Mouse (Mus musculus): ENCODE results near the gene Qprt. TPM values are rescaled to one million over a fixed set of nuclear protein-coding genes. Genes with fewer than 3 reads are reported as not detected.

Gene Qprt
- polyA plus RNA-seq, 1 experiment from 2014 or later: 2.4 TPM

- H3K36me3 ChIP-seq (ENCODE audit: control insufficient read depth, insufficient read depth, low read length): no peaks in the 10 kb centered on the region
- WGBS: 92% methylated on average over 6 of the region's 6 CpGs
- no peaks in the 10 kb centered on the region for H3K9me3 ChIP-seq (ENCODE audit: control insufficient read depth, low read length)
- no peaks in the 10 kb centered on the region for H3K27me3 ChIP-seq (ENCODE audit: control insufficient read depth, insufficient read depth, low read length)
- peaks cover 8 to 9% of the 10 kb centered on the region in 2 experiments; a peak in 2 of 4 replicates for H3K4me1 ChIP-seq (ENCODE audit: control insufficient read depth in 2 of 2, insufficient read depth in 2 of 2, low read length in 2 of 2)
- no peak overlapping the region for H3K4me3 ChIP-seq (ENCODE audit: control insufficient read depth in 1 of 2, insufficient read depth in 1 of 2, low read depth in 1 of 2, low read length in 2 of 2)
- ATAC-seq (ENCODE audit: insufficient number of reproducible peaks, insufficient read depth, low FRiP score, low read depth): no peak
- H3K9ac ChIP-seq (ENCODE audit: low read length): no peak overlapping the region
- H3K27ac ChIP-seq (replicated peaks in 1 of 2; ENCODE audit: control insufficient read depth in 1 of 2, insufficient read depth in 1 of 2, low read depth in 2 of 2, low read length in 2 of 2): no peak overlapping the region
- H3K4me2 ChIP-seq (ENCODE audit: low read length): no peak overlapping the region
Measured at GRCm38 (mm10) chr7:127152464-127152863, 30.4 kb upstream of the Qprt start.

GRCm38 (mm10) chr7:127147901-127148300 lies 25.9 kb upstream of the Qprt start:
- WGBS: 36% methylated on average over 3 of the region's 3 CpGs
- H3K9ac ChIP-seq (ENCODE audit: low read length): no peak overlapping the region
- peak overlapping the region; percentile 9 to 44; a peak in 1 of 4 replicates for H3K27ac ChIP-seq (replicated peaks in 1 of 2; ENCODE audit: control insufficient read depth in 1 of 2, insufficient read depth in 1 of 2, low read depth in 2 of 2, low read length in 2 of 2)
- no peak overlapping the region for H3K4me3 ChIP-seq (ENCODE audit: control insufficient read depth in 1 of 2, insufficient read depth in 1 of 2, low read depth in 1 of 2, low read length in 2 of 2)
- no peaks in the 10 kb centered on the region for H3K27me3 ChIP-seq (ENCODE audit: control insufficient read depth, insufficient read depth, low read length)
- no peaks in the 10 kb centered on the region for H3K36me3 ChIP-seq (ENCODE audit: control insufficient read depth, insufficient read depth, low read length)
- H3K9me3 ChIP-seq (ENCODE audit: control insufficient read depth, low read length): no peaks in the 10 kb centered on the region
- H3K4me1 ChIP-seq (ENCODE audit: control insufficient read depth in 2 of 2, insufficient read depth in 2 of 2, low read length in 2 of 2): peaks cover 8 to 10% of the 10 kb centered on the region in 2 experiments; a peak in 2 of 4 replicates
- no peak for ATAC-seq (ENCODE audit: insufficient number of reproducible peaks, insufficient read depth, low FRiP score, low read depth)
- H3K4me2 ChIP-seq (ENCODE audit: low read length): no peak overlapping the region

GRCm38 (mm10) chr7:127146267-127146603 lies 24.2 kb upstream of the Qprt start:
- Histone ChIP-seq H3K9me3 (ENCODE audit: control insufficient read depth, low read length) (no peaks in the 10 kb centered on the region), H3K4me1 (ENCODE audit: control insufficient read depth in 2 of 2, insufficient read depth in 2 of 2, low read length in 2 of 2) (peaks cover 8 to 10% of the 10 kb centered on the region in 2 experiments; a peak in 2 of 4 replicates), H3K27ac (replicated peaks in 1 of 2; ENCODE audit: control insufficient read depth in 1 of 2, insufficient read depth in 1 of 2, low read depth in 2 of 2, low read length in 2 of 2) (no peak overlapping the region), H3K4me3 (ENCODE audit: control insufficient read depth in 1 of 2, insufficient read depth in 1 of 2, low read depth in 1 of 2, low read length in 2 of 2) (no peak overlapping the region), H3K27me3 (ENCODE audit: control insufficient read depth, insufficient read depth, low read length) (no peaks in the 10 kb centered on the region), H3K4me2 (ENCODE audit: low read length) (no peak overlapping the region), H3K36me3 (ENCODE audit: control insufficient read depth, insufficient read depth, low read length) (no peaks in the 10 kb centered on the region), H3K9ac (ENCODE audit: low read length) (no peak overlapping the region)
- no peak for ATAC-seq (ENCODE audit: insufficient number of reproducible peaks, insufficient read depth, low FRiP score, low read depth)
- WGBS: 76% methylated on average over 2 of the region's 2 CpGs

- H3K27ac ChIP-seq (replicated peaks in 1 of 2; ENCODE audit: control insufficient read depth in 1 of 2, insufficient read depth in 1 of 2, low read depth in 2 of 2, low read length in 2 of 2): no peak overlapping the region
- 51% methylated on average over 9 of the region's 9 CpGs for WGBS
- H3K4me1 ChIP-seq (ENCODE audit: control insufficient read depth in 2 of 2, insufficient read depth in 2 of 2, low read length in 2 of 2): peaks cover 8 to 10% of the 10 kb centered on the region in 2 experiments; a peak in 2 of 4 replicates
Measured at GRCm38 (mm10) chr7:127145387-127146266, 23.6 kb upstream of the Qprt start.

GRCm38 (mm10) chr7:127144412-127144811 lies 22.4 kb upstream of the Qprt start:
- H3K27me3 ChIP-seq (ENCODE audit: control insufficient read depth, insufficient read depth, low read length): no peaks in the 10 kb centered on the region
- WGBS: 65% methylated on average over 7 of the region's 7 CpGs
- no peaks in the 10 kb centered on the region for H3K9me3 ChIP-seq (ENCODE audit: control insufficient read depth, low read length)
- no peak overlapping the region for H3K27ac ChIP-seq (replicated peaks in 1 of 2; ENCODE audit: control insufficient read depth in 1 of 2, insufficient read depth in 1 of 2, low read depth in 2 of 2, low read length in 2 of 2)
- no peak for ATAC-seq (ENCODE audit: insufficient number of reproducible peaks, insufficient read depth, low FRiP score, low read depth)
- no peak overlapping the region for H3K9ac ChIP-seq (ENCODE audit: low read length)
- H3K4me3 ChIP-seq (ENCODE audit: control insufficient read depth in 1 of 2, insufficient read depth in 1 of 2, low read depth in 1 of 2, low read length in 2 of 2): no peak overlapping the region
- no peak overlapping the region for H3K4me2 ChIP-seq (ENCODE audit: low read length)
- H3K36me3 ChIP-seq (ENCODE audit: control insufficient read depth, insufficient read depth, low read length): no peaks in the 10 kb centered on the region
- H3K4me1 ChIP-seq (ENCODE audit: control insufficient read depth in 2 of 2, insufficient read depth in 2 of 2, low read length in 2 of 2): peaks cover 8 to 10% of the 10 kb centered on the region in 2 experiments; a peak in 2 of 4 replicates

More at GRCm38 (mm10) chr7:127145387-127146266, 23.6 kb upstream of the Qprt start:
- ATAC-seq (ENCODE audit: insufficient number of reproducible peaks, insufficient read depth, low FRiP score, low read depth): no peak
- Histone ChIP-seq H3K4me3 (ENCODE audit: control insufficient read depth in 1 of 2, insufficient read depth in 1 of 2, low read depth in 1 of 2, low read length in 2 of 2) (no peak overlapping the region), H3K9ac (ENCODE audit: low read length) (no peak overlapping the region), H3K36me3 (ENCODE audit: control insufficient read depth, insufficient read depth, low read length) (no peaks in the 10 kb centered on the region), H3K9me3 (ENCODE audit: control insufficient read depth, low read length) (no peaks in the 10 kb centered on the region), H3K27me3 (ENCODE audit: control insufficient read depth, insufficient read depth, low read length) (no peaks in the 10 kb centered on the region), H3K4me2 (ENCODE audit: low read length) (no peak overlapping the region)

- H3K9ac ChIP-seq (ENCODE audit: low read length): no peak overlapping the region
- no peaks in the 10 kb centered on the region for H3K27me3 ChIP-seq (ENCODE audit: control insufficient read depth, insufficient read depth, low read length)
- H3K9me3 ChIP-seq (ENCODE audit: control insufficient read depth, low read length): no peaks in the 10 kb centered on the region
- H3K4me1 ChIP-seq (ENCODE audit: control insufficient read depth in 2 of 2, insufficient read depth in 2 of 2, low read length in 2 of 2): peaks cover 2 to 4% of the 10 kb centered on the region in 2 experiments; a peak in 3 of 4 replicates
- no peak overlapping the region for H3K27ac ChIP-seq (replicated peaks in 1 of 2; ENCODE audit: control insufficient read depth in 1 of 2, insufficient read depth in 1 of 2, low read depth in 2 of 2, low read length in 2 of 2)
- 76% methylated on average over 4 of the region's 4 CpGs for whole genome bisulfite sequencing
- no peak overlapping the region for H3K4me2 ChIP-seq (ENCODE audit: low read length)
- H3K36me3 ChIP-seq (ENCODE audit: control insufficient read depth, insufficient read depth, low read length): no peaks in the 10 kb centered on the region
- no peak for ATAC-seq (ENCODE audit: insufficient number of reproducible peaks, insufficient read depth, low FRiP score, low read depth)
- no peak overlapping the region for H3K4me3 ChIP-seq (ENCODE audit: control insufficient read depth in 1 of 2, insufficient read depth in 1 of 2, low read depth in 1 of 2, low read length in 2 of 2)
Measured at GRCm38 (mm10) chr7:127142666-127143065, 20.6 kb upstream of the Qprt start.

GRCm38 (mm10) chr7:127142214-127142613 lies 20.2 kb upstream of the Qprt start:
- no peaks in the 10 kb centered on the region for H3K36me3 ChIP-seq (ENCODE audit: control insufficient read depth, insufficient read depth, low read length)
- WGBS: 48% methylated on average over 2 of the region's 2 CpGs
- peaks cover 0 to 2% of the 10 kb centered on the region in 2 experiments; a peak in 2 of 4 replicates for H3K4me1 ChIP-seq (ENCODE audit: control insufficient read depth in 2 of 2, insufficient read depth in 2 of 2, low read length in 2 of 2)
- no peak overlapping the region for H3K4me2 ChIP-seq (ENCODE audit: low read length)
- no peaks in the 10 kb centered on the region for H3K9me3 ChIP-seq (ENCODE audit: control insufficient read depth, low read length)
- H3K9ac ChIP-seq (ENCODE audit: low read length): no peak overlapping the region
- H3K4me3 ChIP-seq (ENCODE audit: control insufficient read depth in 1 of 2, insufficient read depth in 1 of 2, low read depth in 1 of 2, low read length in 2 of 2): no peak overlapping the region
- no peak for ATAC-seq (ENCODE audit: insufficient number of reproducible peaks, insufficient read depth, low FRiP score, low read depth)
- H3K27me3 ChIP-seq (ENCODE audit: control insufficient read depth, insufficient read depth, low read length): no peaks in the 10 kb centered on the region
- no peak overlapping the region for H3K27ac ChIP-seq (replicated peaks in 1 of 2; ENCODE audit: control insufficient read depth in 1 of 2, insufficient read depth in 1 of 2, low read depth in 2 of 2, low read length in 2 of 2)
